Mouse (Mus musculus) myocyte (in vitro differentiated cells): ENCODE measurements at regions not wholly inside any gene's neighbourhood (a gene's known extent, or its start where the extent isn't known, plus 50 kb on each side); places are given as distances from the start of the nearest gene placed in this dataset.

Experiments
- MYOG ChIP-seq, 3 experiments: IDR thresholded peaks; one replicate each; pipeline ENCODE4 v1.6.1; 2011; ENCODE audit warnings: control low read depth in 2 of 3, low read depth in 2 of 3, mild to moderate bottlenecking in 2 of 3; ENCODE audit not compliant: insufficient read length in 2 of 3, control insufficient read depth in 1 of 3, insufficient read depth in 1 of 3
- POLR2A ChIP-seq: IDR thresholded peaks from one replicate; pipeline ENCODE4 v1.6.1; 2011; ENCODE audit warnings: low read depth, mild to moderate bottlenecking, control low read depth, moderate library complexity; ENCODE audit not compliant: insufficient read length
- REST ChIP-seq: IDR thresholded peaks from one replicate; pipeline ENCODE4 v1.6.1; 2011; ENCODE audit warnings: mild to moderate bottlenecking, control low read depth, moderate library complexity; ENCODE audit not compliant: insufficient read depth, insufficient read length
- TCF12 ChIP-seq: IDR thresholded peaks from one replicate; pipeline ENCODE4 v1.6.1; 2011; ENCODE audit warnings: mild to moderate bottlenecking, control low read depth; ENCODE audit not compliant: poor library complexity, insufficient read depth, severe bottlenecking

GRCm38 (mm10) chr7:36516094-36516663 is 181.7 kb upstream of the Tshz3 start:
- no peak for TF ChIP-seq POLR2A
- no peak for TF ChIP-seq TCF12
- no peak for TF ChIP-seq MYOG (IDR thresholded peaks at IDR 0.05; ENCODE audit: control insufficient read depth in 1 of 3, insufficient read depth in 1 of 3, insufficient read length in 2 of 3, low read depth in 2 of 3)
- TF ChIP-seq REST = no peak
